In genomic region chrX:99285611-99286010, GRCm38 (mm10) we compare ENCODE assay signal across 8 mouse cellular contexts.
A peak's percentile ranks its signal among the peaks of the same experiment; 100 is the strongest.
DNase-seq lines count a peak whose midpoint lies in the region; ATAC-seq and TF ChIP-seq lines count a peak whose summit lies in the region.

No protein-coding gene starts in this region.

- H3K4me2 ChIP-seq in forebrain, postnatal 0 days (ENCODE audit: low read depth) = no peak overlapping the region
- no peak overlapping the region for H3K4me2 ChIP-seq in hindbrain, embryonic 16.5 days (ENCODE audit: low read length)

- H3K9ac ChIP-seq in forebrain, postnatal 0 days = no peak overlapping the region
- no peak overlapping the region for H3K9ac ChIP-seq in hindbrain, embryonic 16.5 days (ENCODE audit: low read depth, low read length)

- peak; percentile 69 for DNase-seq in urinary bladder, postnatal 4 days (ENCODE audit: low spot score in 2 of 2)
- no peak for DNase-seq in urinary bladder, adult 18-20 months (ENCODE audit: low spot score in 2 of 2)
- peak; percentile 54 for DNase-seq in forebrain, postnatal 0 days
- DNase-seq in lung, postnatal 36 days = peak; percentile 51
- DNase-seq in left cerebral cortex, adult 18-20 months (ENCODE audit: low spot score in 2 of 2) = no peak
- DNase-seq in spleen, postnatal 10 days (ENCODE audit: low spot score in 2 of 2) = no peak

- no peak overlapping the region for H3K27ac ChIP-seq in forebrain, postnatal 0 days (ENCODE audit: low read depth, low read length)
- H3K27ac ChIP-seq in hindbrain, embryonic 16.5 days (ENCODE audit: low read depth, low read length) = no peak overlapping the region

- ATAC-seq in forebrain, postnatal 0 days = peak; percentile 85
- peak; percentile 96 for ATAC-seq in hindbrain, embryonic 16.5 days
- no peak for ATAC-seq in inflammation-experienced regulatory T-cells, adult 6 months

- TF ChIP-seq CTCF in forebrain, postnatal 0 days (IDR thresholded peaks at IDR 0.05; ENCODE audit: low read depth) = no peak

- no peaks in the 10 kb centered on the region for H3K9me3 ChIP-seq in forebrain, postnatal 0 days (ENCODE audit: low read length)
- no peaks in the 10 kb centered on the region for H3K9me3 ChIP-seq in hindbrain, embryonic 16.5 days (ENCODE audit: control insufficient read depth, low read length)

- 36% methylated on average over 9 of the region's 9 CpGs for WGBS in forebrain, postnatal 0 days
- WGBS in hindbrain, embryonic 16.5 days = 20% methylated on average over 8 of the region's 9 CpGs

- no peaks in the 10 kb centered on the region for H3K36me3 ChIP-seq in forebrain, postnatal 0 days (ENCODE audit: insufficient read depth)
- H3K36me3 ChIP-seq in hindbrain, embryonic 16.5 days (ENCODE audit: control insufficient read depth, insufficient read depth, low read length) = no peaks in the 10 kb centered on the region

- H3K27me3 ChIP-seq in forebrain, postnatal 0 days (ENCODE audit: insufficient read depth, low read length) = no peaks in the 10 kb centered on the region; the same call in 1 of the 2 replicates
- peaks cover 6% of the 10 kb centered on the region for H3K27me3 ChIP-seq in hindbrain, embryonic 16.5 days (replicated peaks; ENCODE audit: control insufficient read depth, insufficient read depth, low read length)

- H3K4me1 ChIP-seq in forebrain, postnatal 0 days (ENCODE audit: insufficient read depth) = no peaks in the 10 kb centered on the region
- H3K4me1 ChIP-seq in hindbrain, embryonic 16.5 days (ENCODE audit: control insufficient read depth, insufficient read depth, low read depth, low read length) = no peaks in the 10 kb centered on the region; the same call in 1 of the 2 replicates

- no peak overlapping the region for H3K4me3 ChIP-seq in forebrain, postnatal 0 days (ENCODE audit: low read depth, low read length)
- no peak overlapping the region for H3K4me3 ChIP-seq in hindbrain, embryonic 16.5 days (ENCODE audit: low read length)

Comparison
In these comparisons a context has a peak if more than half of its experiments do, and no peak if none do; other contexts are left out.
1. DNase-seq: peak in urinary bladder, postnatal 4 days (2 of 2), forebrain, postnatal 0 days (single experiment) and lung, postnatal 36 days (single experiment); none in urinary bladder, adult 18-20 months (0 of 2), left cerebral cortex, adult 18-20 months (0 of 2) and spleen, postnatal 10 days (0 of 2).